Mouse (Mus musculus): ENCODE measurements around the gene Snd1.
A peak's percentile ranks its signal among the peaks of the same experiment; 100 is the strongest.

Gene Snd1

GRCm38 (mm10) chr6:28656511-28656910 is 181.6 kb downstream of the Snd1 start:
- no peak for DNase-seq

DNA sequence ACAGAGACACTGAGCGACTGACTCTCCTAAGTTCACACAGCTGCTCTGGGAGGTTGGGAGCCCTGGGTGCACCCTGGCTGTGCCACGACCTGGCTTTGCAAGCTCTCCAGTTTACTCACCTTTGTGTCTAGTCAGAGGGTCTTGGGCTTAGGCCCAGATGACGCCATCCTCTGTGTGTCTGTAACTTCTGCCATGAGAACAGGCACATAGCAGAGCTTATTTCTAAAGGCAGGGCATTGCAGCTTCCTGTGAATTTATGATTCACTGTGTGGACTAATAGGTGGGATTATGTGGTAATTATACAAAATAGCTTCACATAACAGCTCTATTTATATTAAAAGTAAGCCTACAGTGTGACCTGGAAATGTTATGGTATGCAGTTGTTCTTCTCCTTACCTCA is 188.1 kb downstream of the Snd1 start:
- no peak for DNase-seq

GRCm38 (mm10) chr6:28663670-28664069 is 188.7 kb downstream of the Snd1 start:
- no peak for DNase-seq

DNA sequence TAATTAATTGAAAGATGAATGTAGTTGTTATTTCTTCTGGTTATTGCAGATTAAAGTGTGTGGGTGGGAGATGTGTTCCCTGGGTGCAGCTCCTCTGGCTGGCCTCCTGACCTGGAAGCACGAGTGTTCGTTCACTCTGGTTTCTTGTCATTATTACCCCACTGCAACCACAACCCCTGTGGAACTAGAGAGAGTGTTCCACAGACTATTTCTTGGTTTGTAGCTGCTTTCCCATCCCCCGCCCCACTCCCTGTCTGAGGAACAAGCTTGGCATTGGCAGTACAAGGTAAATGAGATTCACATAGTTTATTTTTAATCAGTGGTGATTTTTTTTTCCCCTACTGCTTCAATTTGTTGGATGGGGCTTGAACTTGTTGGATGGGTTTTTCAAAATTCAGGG is 189.8 kb downstream of the Snd1 start:
- no peak for DNase-seq

DNA sequence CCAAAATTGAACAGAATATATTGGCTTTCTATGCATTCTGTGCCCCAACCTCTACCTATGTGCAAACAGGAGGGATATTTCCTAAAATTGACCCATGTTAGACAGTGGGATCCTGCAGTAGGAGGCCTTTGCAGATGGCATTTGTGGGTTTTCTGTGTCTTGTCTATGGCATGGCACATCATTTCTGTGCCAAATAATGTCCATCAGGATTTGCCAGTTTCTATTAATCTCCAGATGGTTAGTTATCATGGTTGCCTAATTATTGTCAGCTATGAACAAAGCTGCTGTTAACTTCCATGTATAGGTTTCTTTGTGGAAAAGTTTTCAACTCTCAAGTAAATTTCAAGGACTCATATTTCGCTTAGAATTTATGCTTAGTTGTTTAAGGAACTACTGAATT is 192.6 kb downstream of the Snd1 start:
- no peak for DNase-seq

- no peak for DNase-seq
These were observed 194.3 kb downstream of the Snd1 start for GRCm38 (mm10) chr6:28669251-28669650.

GRCm38 (mm10) chr6:28672388-28672787 is 197.4 kb downstream of the Snd1 start:
- DNase-seq: no peak

DNA sequence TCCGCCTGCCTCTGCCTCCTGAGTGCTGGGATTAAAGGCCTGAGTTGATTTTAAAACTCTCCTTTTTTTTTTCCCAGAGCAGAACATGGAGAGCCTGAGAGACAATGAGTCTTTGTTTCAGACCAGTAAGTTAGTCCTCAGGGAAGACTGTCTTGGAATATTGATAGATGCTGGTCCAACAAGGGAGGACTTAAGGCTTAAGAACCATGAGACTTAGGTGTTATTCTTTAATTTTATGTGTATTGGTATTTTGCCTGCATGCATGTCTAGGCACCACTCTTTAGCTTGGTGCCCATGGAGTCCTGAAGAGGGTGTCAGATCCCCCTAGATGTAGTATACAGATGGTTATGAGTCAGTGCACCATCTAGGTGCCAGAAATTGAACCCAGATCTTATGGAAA is 199.7 kb downstream of the Snd1 start:
- DNase-seq: no peak

DNA sequence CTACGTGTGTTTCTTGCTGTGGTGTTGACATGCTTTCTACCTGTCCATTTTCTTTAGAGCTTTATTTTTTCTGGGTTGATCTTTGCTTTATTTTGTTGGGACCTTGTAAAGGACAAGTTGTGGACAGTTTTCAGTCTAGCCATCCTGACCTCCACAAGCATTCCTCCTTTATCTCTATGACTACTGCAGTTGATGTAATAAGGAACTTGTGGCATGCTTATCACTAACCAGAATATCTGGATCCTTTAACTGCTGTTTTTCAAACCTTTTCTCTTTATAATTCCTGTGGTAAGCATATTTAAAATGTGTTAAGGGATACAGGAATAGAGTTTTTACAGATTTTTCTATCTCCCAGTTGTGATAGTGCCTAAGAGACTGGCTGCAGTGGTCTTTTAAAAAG is 204.0 kb downstream of the Snd1 start:
- no peak for DNase-seq

DNA sequence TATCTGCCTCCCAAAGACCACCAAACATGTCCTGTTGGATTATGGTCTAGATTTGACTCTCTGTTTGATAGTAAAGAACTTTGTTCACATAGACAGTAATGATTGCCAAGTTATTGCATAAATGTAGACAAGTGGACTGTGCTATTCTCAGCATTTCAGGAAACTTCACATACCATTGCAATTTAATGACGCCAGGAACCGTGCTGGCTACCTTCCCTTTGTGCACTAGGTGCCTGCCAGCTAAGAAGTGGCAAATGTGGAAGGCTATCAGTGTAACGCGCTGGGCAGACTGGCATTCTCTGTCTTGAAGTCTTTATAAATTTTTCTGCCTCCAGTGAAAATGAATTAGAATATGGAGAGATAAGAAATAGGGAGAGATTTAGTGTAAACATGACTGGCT is 205.6 kb downstream of the Snd1 start:
- DNase-seq: no peak

GRCm38 (mm10) chr6:28681521-28682457 is 206.8 kb downstream of the Snd1 start:
- no peak for DNase-seq

DNA sequence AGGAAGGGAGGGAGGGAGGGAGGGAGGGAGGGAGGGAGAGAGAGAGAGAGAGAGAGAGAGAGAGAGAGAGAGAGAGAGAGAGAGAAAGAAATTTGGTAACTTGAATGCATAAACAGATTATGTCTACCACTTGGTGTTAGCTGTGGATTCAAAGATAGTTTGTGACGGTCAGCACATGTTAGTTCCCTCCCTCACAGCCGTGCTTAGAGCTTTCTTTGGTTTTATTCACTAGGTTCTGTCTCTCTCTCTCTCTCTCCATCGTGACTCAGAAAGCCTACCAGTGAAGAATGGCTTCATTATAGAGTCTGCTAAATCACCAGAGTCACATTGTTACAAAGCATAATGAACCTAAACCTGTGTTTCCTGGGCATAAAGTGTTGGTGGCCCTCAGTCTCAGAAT is 210.1 kb downstream of the Snd1 start:
- DNase-seq: no peak

DNA sequence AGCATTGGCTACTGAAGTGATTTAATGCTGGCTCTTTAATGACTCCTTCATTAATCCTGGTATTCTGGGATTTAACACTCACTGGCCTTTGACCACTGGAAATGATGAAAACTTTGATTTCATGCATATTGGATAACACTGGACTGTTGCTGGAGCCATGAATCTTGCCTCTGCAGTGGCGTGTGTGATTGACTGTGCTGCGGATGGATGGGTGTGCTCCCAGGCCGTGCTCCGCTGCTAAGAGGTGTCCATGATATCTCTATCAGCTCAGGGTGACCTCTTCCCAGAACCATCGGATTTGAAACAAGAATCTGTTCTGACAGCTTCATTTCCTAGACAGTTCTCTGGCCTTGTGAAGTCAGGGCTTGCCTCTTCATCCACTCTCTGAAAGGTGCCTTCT is 210.8 kb downstream of the Snd1 start:
- no peak for DNase-seq

- no peak for DNase-seq
These were observed 212.8 kb downstream of the Snd1 start for GRCm38 (mm10) chr6:28687776-28688175.

GRCm38 (mm10) chr6:28692659-28693058 is 217.7 kb downstream of the Snd1 start:
- DNase-seq: no peak

DNA sequence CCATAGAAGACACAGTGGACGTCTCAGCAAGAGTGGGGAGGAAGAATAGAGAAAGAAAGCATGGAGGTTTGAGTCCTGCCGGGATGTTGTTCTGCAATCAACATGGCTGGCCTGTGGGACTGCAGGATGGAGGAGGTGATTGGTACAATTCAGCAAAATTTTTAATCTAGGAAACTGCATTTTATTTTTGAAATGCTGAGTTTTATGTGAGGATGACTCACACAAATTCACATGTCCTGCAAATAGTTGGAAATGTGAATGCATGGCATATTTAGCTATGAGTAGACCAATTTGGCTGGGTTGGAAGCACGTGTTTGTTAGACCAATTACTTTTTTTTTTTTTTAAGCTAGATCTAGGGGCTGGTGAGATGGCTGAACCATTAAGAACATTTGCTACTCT is 222.3 kb downstream of the Snd1 start:
- DNase-seq: no peak

DNA sequence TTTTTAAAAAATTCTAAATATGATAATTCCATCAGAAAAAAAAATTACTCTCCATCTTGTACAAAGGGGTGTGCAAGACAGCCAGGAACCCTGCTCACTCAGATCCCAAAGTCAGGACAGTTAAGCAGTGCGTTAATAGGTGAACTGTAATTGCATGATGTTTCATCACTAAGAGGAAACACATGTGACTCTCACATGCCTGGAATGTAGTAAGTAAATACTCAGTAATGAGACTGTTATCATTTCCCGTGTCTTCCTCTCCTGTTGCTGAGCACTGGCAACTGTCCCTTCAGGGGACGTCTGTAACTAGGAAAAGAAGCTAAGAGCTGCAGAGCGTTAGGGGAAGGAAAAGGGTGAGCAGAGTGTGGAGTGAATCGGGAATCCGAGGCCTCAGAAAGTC is 229.7 kb downstream of the Snd1 start:
- no peak for DNase-seq

GRCm38 (mm10) chr6:28705384-28706107 is 230.6 kb downstream of the Snd1 start:
- no peak for DNase-seq

DNA sequence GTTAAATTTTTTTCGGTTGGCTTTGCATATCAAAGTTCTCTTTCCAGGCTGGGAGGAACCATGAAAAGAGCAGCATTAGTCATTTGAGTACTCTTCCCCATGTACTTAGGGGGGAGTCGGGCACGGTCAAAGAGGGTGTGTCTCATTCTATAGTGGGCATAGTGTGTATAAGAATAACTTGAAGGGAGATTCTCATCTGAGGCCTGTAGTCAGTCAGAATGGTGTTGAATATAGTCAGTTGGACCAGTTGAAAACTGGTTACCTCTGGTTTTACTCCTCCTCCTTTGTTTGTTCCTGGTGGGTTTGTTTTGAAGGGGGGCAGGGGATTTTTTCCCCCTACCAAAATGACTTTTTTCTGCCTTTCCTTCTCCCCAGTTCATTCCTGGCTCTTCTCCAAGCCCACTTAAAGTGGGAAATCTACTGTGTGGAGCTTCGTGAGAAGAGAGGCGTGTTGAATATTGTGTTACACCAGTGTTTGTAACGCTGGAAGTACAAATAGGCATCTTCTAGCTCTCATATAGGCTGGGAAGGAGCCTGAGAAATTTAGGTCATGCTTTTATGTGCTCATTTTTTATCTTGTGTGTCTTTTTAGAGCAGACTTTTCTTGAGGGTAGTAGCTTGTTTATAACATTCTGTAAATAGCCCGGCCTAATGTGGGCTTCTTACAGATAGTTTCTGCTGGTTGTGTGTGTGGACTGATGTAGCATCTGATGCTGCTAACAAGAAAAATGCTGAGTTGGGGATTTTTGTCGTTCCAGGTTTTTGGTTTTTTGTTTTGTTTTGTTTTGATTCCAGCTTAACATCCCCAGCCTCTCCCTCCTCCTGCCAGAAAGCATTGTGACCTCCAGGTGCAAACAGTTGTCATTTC is 231.4 kb downstream of the Snd1 start:
- no peak for DNase-seq

DNA sequence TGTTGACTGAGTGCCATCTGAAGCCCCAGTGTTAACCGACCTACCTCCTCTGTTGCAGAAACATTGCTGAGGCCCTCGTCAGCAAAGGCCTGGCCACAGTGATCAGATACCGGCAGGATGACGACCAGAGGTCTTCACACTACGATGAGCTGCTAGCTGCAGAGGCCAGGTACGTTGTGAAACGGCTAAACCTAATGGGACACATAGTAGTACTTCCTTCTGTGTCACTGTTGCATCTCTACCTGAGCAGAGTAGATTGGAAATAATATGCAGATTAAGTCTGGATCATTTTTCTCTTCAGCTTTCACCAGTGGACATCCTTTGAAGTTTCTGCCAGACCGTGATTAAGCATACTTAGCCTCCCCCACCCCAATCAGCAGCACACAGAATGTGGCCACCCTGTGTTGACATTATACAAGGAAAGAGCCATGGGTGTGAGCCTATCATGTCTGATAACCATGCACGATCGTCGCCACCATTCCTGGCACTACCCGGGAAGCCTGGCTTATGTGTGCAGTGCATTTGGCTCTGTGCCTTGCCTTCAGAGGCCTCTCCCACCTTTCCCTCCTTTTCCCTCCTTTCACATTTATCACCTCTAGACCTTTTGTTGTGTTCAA is 232.1 kb downstream of the Snd1 start:
- no peak for DNase-seq

- DNase-seq: no peak
These were observed 235.1 kb downstream of the Snd1 start for GRCm38 (mm10) chr6:28710035-28710434.

GRCm38 (mm10) chr6:28717203-28717844 is 242.4 kb downstream of the Snd1 start:
- peak; percentile 33 to 46 for DNase-seq

Data from thymus, adult 18-20 months (tissue).